Mouse (Mus musculus) gastrocnemius, adult 8-10 months (tissue): ENCODE data around the gene Cd27. TPM values are rescaled to one million over a fixed set of nuclear protein-coding genes. Genes with fewer than 3 reads are reported as not detected.

ENCODE experiments used
- DNase-seq, 2 experiments: peaks; one replicate each; pipeline ENCODE4 v3.0.0; 2022; ENCODE audit warnings: low spot score in 2 of 2
- total RNA-seq, 4 experiments: library from RNA; stranded (reverse); gene quantifications; 2 replicates each; pipeline ENCODE4 v1.2.4; 2022

The Cd27 gene
- total RNA-seq, 4 experiments from 2014 or later, result 0.36 to 0.53 TPM; not detected in 2

- no peak for DNase-seq
These were observed 15.5 kb upstream of the Cd27 start for GRCm38 (mm10) chr6:125252285-125252684.

DNA sequence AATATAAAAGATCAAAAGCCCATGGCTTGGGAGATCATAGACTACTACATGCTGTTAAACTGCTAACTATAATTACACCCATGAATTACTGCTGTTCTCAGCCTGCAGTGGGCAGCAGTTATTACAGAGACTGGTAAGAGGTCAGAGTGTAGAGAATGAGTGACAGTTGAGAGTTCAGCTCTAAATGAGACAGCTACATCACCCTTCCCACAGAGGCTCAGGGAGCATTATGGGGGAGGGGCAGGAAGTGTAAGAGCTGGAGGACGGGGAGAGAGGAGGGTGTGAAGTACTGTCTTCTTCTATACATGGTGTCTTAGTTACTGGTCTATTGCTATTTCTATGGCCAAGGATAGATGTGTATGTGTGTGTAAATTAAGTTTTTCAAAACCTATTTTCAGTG lies 7.7 kb upstream of the Cd27 start:
- no peak for DNase-seq

GRCm38 (mm10) chr6:125241566-125241965 lies 4.8 kb upstream of the Cd27 start:
- DNase-seq, result no peak

DNA sequence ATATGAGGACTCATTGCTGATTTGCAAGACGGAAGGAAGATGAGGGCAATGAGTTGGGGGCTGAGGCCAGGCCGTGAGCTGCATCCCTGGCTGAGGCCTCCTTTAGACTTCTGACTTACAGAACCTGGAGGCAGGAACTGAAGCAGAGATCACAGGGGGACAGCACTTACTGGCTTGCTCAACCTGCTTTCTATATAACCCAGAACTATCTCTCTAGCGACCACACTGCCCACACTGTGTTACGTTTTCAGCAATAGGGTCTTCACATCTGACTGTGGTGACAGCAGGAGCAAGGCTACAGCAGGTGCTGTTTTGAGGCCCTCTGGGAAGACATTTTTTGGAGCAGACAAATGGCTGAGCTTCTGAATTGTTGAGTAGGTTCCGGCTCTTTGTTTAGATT lies 3.8 kb upstream of the Cd27 start:
- DNase-seq, result no peak

DNA sequence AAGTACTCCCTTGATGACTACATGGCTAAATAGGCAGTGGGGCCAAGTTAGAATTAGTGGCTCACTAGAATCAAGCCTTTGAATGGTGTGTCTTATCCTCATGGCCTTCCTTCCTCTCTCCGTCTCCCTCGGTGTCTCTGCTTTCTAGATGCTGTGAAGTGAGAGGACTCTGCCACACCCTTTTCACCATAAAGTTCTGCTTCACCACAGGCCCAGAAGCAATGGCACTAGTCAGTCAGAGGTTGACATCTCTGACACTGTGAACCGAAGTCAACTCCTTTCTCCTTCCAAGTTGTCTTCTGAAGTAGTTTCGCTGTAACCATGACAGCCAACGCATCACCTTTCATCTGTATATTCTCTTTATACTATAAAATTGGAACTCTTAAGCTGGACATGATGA lies 2.7 kb upstream of the Cd27 start:
- DNase-seq, result no peak

DNA sequence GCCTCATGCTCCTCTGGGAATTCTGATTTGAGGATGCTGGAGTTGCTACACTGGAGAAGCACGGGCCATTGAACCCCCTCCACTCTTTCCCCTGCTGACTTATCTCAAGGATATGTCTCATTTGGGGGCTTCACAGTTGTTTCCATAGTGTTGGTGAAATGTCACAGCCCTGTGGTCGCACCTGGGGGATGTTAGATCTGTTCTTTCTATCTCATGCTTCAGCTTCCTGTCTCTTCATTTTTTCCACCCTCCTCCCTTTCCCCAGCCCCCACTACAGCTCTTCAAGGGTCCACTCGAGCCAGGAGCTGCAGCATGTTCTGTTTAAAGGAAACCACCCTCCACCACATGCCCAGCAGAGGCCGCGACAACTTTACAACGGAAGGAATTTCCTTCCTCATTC lies 1.6 kb upstream of the Cd27 start:
- DNase-seq, result no peak

GRCm38 (mm10) chr6:125237421-125237820 lies 611 bp upstream of the Cd27 start:
- DNase-seq, result no peak

- DNase-seq, result no peak
These were observed 469 bp downstream of the Cd27 start for GRCm38 (mm10) chr6:125236341-125236740.

- no peak for DNase-seq
These were observed 2.3 kb downstream of the Cd27 start for GRCm38 (mm10) chr6:125234520-125234828.

DNA sequence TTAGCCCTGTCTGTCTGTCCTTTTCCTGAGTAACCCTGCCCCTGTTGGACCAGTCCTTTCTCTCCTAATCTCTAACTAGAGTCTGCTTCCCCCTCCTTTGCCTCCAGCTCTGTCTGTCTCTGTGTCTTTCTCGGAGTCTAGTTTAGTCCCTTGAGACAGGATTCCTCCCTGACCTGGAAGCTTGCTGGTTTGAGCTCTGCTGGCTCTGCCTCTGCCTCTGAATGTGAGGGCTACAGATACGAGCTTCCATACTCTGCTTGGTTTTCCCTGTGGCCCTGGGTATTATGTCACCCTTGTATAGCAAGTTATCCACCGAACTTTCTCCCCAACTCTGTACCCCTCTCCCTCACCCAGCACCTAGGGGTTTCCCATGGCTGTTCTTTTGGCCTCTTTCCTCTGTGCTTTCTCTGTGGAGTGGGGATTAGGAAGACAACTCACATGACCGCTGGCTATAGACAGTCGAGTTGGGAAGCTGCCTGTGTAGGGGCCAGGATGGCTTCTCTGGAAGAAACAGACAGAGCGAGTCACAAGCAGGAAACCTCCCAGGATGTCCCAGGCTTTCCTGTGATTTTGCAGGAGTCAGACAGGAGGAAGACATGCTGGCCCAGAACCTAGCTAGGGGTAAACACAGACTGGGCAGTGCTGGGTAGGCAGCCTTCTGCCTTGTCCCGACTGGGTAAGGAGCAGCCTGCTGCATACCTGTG lies 2.8 kb downstream of the Cd27 start:
- no peak for DNase-seq

GRCm38 (mm10) chr6:125232516-125232915 lies 4.3 kb downstream of the Cd27 start:
- DNase-seq, result no peak

- no peak for DNase-seq
These were observed 4.8 kb downstream of the Cd27 start for GRCm38 (mm10) chr6:125232045-125232437.

GRCm38 (mm10) chr6:125231117-125232044 lies 5.4 kb downstream of the Cd27 start, which contains the start of gene Tapbpl:
Tapbpl (minus strand) TSS chr6:125231860.
- peak; percentile 31 to 33 for DNase-seq

GRCm38 (mm10) chr6:125230571-125230970 lies 6.2 kb downstream of the Cd27 start:
- DNase-seq, result no peak

- DNase-seq, result no peak
These were observed 11.2 kb downstream of the Cd27 start for GRCm38 (mm10) chr6:125225518-125226115.

DNA sequence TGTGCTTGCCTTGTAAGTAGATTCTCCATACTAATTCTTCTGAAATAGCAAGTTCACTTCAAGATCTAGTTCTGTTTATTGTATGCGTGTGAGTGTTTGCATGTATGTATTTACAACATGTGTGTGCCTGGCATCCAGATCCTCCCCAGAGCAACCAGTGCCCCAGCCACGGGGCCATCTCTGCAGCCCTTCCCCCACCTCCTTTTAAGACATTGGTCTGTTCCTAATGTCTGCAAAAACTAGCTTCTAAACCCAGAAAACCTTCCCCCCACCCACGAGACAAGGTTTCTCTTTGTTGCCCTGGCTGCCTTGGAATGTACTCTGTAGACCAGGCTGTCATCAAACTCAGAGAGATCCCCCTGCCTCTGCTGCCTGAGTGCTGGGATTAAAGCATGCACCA lies 14.2 kb downstream of the Cd27 start:
- no peak for DNase-seq

- DNase-seq, result no peak
These were observed 14.7 kb downstream of the Cd27 start for GRCm38 (mm10) chr6:125222146-125222545.

- DNase-seq, result no peak
These were observed 15.6 kb downstream of the Cd27 start for GRCm38 (mm10) chr6:125221115-125221745.

DNA sequence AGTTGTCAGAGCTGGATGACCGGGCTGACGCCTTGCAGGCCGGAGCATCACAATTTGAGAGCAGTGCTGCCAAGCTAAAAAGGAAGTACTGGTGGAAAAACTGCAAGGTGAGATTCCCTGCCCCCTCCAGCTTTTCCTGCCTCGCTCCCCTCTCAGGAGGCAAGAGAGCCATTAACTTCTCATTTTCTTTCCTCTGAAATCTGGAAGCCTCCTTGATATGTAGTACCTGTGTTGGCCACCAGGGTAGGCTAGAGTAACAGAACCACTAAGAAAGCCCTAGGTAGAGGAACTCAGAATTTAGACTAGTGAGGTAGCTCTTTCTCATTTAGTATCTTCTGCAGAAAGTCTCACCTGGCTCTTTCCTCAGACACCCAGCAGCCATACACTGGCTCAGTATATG lies 17.8 kb downstream of the Cd27 start:
- DNase-seq, result peak in 1 of 2 experiments; percentile 47

- no peak for DNase-seq
These were observed 18.9 kb downstream of the Cd27 start for GRCm38 (mm10) chr6:125217899-125218298.

DNA sequence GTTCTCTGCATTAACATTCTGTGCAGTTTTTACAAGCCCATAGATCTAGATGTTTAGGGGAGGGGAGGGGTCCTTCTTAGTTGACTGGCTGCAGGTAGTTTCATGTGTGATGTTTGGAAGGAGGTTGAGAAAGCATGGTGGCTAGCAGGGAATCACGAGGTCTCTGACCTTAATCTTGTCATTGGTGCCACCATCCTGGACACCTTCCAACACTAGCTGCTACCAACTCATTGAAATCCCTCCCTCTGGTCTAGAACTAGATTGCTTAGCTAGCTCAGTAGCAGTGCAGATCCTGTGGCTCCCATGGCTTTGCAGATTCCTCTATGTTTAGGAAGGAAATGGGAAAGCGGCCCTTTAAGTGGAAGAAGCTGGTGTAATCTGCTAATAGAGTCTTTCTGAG lies 19.9 kb downstream of the Cd27 start:
- no peak for DNase-seq
